Mouse (Mus musculus) cortical plate, adult 2 months (tissue): ENCODE results near the gene Naaa. TPM values are rescaled to one million over a fixed set of nuclear protein-coding genes. Genes with fewer than 3 reads are reported as not detected.

ENCODE experiments used
- H3K27ac ChIP-seq: fragments of 200-500 bp; 2 replicates; pipeline ENCODE4 v1.5.1; 2012; ENCODE audit warnings: low read length, control low read depth, inconsistent platforms; ENCODE audit not compliant: insufficient read depth
- H3K4me1 ChIP-seq: fragments of 200-500 bp; 2 replicates; pipeline ENCODE4 v1.6.1; 2011; ENCODE audit warnings: low read length; ENCODE audit not compliant: control insufficient read depth, insufficient read depth
- H3K4me3 ChIP-seq: fragments of 200-500 bp; 2 replicates; pipeline ENCODE4 v1.5.1; 2011; ENCODE audit warnings: mild to moderate bottlenecking, low read length, control low read depth; ENCODE audit not compliant: insufficient read depth
- CTCF ChIP-seq: fragments of 200-500 bp; IDR thresholded peaks from 2 replicates; pipeline ENCODE4 v1.5.1; 2011; ENCODE audit warnings: mild to moderate bottlenecking, control low read depth, low read length; ENCODE audit not compliant: insufficient read depth; ENCODE audit errors: extremely low read depth
- POLR2A ChIP-seq: fragments of 200-500 bp; IDR thresholded peaks from 2 replicates; pipeline ENCODE4 v1.6.1; 2011; ENCODE audit warnings: mild to moderate bottlenecking, low read length, control low read depth; ENCODE audit not compliant: insufficient read depth; ENCODE audit errors: extremely low read depth
- polyA plus RNA-seq: library from polyadenylated mRNA; depleted of rRNA; stranded (reverse); fragments of >200 nt; gene quantifications from 2 replicates; pipeline ENCODE4 v1.2.3, GENCODE M21; 2012

Gene Naaa
- polyA plus RNA-seq, 1 experiment = 48.7 TPM

DNA sequence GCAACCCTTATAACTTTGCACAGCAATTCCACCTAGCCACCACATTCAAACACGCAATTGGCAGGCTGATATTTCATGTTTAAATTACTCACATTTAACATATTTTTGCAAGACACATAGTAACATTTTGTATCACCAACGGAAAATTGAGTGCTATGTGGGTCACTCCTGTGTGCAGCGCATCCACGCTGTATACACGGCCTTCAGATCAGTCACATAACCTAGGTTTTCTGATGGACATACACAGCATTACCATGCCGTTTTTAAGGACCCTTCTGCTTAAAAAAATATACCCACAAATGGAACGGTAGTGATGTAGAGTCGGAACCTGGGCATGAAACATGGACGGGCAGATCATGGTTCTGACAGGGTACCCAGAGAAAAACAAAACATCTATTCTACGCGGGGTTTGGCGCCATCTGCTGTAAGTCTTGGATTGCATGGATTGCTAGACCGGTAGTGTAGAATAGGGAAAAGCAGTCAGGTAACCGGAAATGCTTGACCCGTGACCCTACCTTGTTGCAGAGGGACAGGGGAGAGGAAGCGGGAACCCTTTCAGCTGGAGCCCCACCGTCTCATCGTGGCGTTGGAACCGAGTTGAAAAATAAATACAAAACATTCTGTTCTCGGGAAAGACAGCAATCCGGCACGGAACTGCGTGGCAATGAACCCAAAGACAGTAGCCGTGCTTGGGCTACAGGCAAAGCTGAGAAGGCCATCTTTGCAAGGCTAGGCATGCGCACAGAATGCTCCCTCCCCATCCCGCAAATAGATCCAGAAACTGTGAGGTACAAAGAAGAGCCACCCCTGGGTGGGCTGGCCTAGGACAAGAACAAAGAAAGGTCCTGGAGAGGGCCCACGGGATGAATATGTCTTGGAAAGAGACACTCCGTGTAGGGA is 38.4 kb downstream of the Naaa start:
- no peak overlapping the region for H3K27ac ChIP-seq
- TF ChIP-seq CTCF (peak; percentile 69), POLR2A (no peak)
- no peaks in the 10 kb centered on the region for H3K4me1 ChIP-seq
- H3K4me3 ChIP-seq = peak overlapping the region; percentile 12; the same call in 1 of the 2 replicates

DNA sequence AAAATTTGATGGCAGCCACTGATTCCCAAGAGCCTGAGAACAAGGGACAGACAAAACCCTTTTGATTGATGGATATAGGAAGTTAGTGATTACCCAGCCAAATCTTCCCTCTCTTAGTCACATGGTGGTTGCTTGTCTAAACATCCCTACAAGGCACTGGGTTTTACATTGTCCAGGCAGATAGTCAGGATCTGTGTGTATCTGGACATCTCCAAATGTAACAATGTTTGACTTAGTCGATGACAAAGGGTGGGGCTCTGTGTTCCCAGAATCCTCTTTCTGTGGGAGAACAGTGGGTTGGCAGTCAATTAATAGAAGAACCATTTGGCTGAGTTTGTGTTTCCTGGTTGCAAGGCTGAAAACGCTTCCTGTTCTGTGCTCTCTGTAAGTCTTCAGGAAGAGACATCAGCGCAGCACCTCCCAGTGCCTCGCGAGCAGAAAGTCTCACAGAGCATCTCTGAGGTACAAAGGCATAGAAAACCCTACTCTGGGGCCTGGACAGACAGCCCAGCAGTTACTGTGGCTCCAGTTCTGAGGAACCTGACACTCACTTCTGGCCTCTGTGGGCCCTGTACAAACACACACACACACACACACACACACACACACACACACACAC is 42.9 kb downstream of the Naaa start:
- no peak overlapping the region for H3K27ac ChIP-seq
- no peak overlapping the region for H3K4me3 ChIP-seq
- TF ChIP-seq CTCF (no peak), POLR2A (no peak)
- no peaks in the 10 kb centered on the region for H3K4me1 ChIP-seq

DNA sequence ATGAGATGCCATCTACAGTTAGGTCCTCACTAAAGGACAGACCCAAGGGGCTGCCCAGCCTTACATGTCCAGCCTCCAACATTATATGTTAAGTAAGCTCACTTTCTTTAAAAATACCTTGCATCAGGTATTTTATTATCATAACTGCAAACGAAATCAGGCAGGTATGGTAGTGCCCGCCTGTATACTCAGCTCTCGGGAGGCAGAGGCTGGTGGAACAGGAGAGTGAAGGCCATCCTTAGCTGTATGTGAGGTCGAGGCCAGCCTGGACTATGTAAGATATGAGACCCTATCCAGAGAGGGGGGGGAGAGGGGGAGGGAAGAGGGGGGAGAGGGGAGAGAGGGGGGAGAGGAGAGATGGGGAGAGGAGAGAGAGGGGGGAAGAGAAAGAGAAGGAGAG is 44.6 kb downstream of the Naaa start:
- Histone ChIP-seq H3K4me1 (no peaks in the 10 kb centered on the region), H3K27ac (no peak overlapping the region), H3K4me3 (no peak overlapping the region)
- TF ChIP-seq POLR2A (no peak), CTCF (no peak)

DNA sequence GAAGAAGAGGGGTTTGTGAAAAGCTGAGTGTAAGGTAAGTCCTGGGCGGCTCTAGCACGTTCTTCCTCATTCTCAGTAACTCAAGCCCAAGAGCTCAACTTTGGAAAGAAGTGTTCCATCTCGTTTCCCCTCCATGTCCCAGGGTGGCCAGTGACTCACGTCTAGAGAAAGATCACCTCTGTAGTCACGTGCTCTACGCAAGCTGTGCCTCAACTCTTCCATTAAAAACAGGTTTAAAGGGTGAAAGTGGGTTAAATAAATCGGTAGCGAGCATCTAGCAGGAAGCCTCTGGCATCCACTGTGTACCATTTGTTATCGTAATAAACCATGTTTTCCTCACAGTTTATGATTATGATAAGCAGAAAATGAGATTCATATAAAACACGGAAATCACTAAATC is 46.1 kb downstream of the Naaa start:
- TF ChIP-seq CTCF (no peak), POLR2A (no peak)
- no peak overlapping the region for H3K27ac ChIP-seq
- no peaks in the 10 kb centered on the region for H3K4me1 ChIP-seq
- H3K4me3 ChIP-seq = no peak overlapping the region

DNA sequence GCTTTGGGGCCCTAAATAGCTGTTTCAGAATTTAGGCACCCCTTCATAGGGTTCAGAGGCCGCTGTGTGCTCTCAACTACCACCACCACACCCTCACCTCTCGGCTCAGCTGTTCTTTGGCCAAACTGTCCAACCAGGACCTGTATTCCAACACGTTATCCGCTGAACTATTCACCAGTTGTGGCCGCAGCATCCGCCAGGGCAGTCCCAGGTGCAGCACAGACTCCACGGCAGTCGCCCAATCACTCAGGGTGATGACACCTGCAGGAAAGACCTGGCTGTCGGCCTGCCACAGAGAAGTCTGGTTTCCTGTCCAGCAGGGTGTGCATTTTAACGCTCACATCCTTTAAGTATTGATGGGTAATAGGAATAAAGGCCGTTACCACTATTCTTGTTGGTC is 47.7 kb downstream of the Naaa start:
- Histone ChIP-seq H3K4me1 (no peaks in the 10 kb centered on the region), H3K4me3 (no peak overlapping the region), H3K27ac (no peak overlapping the region)
- TF ChIP-seq POLR2A (no peak), CTCF (no peak)

DNA sequence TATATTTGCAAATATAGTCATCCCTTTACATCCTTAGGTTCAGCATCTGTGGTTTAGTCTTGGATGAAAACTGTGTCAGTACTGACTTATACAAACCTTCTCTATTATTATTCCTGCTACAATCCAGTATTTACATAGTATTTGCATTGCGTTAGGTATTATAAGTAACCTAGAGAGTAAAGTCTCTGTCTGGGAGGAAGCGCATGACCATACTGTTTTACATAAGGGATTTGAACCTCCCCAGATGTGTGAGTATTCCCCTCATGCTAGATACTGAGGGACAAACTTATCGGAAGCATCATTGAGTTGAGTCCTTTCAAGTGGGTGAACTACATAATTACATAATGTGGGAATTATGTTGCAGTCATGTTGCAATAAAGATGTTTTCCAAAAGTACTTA is 48.5 kb downstream of the Naaa start:
- H3K27ac ChIP-seq = no peak overlapping the region
- no peaks in the 10 kb centered on the region for H3K4me1 ChIP-seq
- TF ChIP-seq CTCF (no peak), POLR2A (no peak)
- no peak overlapping the region for H3K4me3 ChIP-seq

DNA sequence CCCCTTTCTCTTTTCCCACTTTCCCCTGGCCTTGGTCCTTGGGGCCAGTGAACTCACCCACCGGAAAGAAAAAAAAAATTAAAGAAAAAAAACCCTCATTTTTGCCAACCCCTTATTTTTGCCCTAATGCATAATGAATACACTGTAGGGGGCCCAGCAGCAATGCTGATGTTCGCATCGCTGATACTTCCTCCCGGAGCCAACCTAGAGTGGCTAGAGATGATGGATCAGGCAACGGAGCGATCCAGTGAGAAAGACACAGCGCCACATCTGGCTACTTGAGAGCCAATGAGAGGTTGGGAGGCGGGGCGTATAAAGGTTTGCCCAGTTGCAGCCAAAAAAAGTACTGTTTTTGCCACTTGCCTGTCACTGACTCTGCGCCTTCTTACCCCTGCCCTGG is 49.2 kb downstream of the Naaa start:
- Histone ChIP-seq H3K4me1 (no peaks in the 10 kb centered on the region), H3K4me3 (no peak overlapping the region), H3K27ac (no peak overlapping the region)
- TF ChIP-seq CTCF = no peak

DNA sequence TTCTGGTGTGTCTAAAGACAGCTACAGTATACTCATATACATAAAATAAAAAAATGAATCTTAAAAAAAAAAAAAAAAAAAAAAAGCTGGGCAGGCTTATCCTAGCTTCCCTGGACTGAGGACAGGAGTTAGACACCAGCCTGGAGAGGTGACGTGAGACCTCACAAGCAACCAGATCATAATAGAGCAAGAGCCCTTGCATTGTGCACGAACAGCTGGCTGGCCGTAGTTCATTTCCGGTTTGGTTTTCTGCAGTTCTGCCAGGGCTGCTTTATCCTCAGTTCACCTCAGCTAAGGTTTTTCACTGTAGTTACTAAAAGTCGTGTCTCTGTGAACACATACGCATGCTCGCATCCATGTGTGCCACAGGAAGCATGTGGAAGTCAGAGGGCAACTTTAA is 50.2 kb downstream of the Naaa start:
- H3K4me1 ChIP-seq = no peaks in the 10 kb centered on the region
- TF ChIP-seq POLR2A (no peak), CTCF (no peak)

DNA sequence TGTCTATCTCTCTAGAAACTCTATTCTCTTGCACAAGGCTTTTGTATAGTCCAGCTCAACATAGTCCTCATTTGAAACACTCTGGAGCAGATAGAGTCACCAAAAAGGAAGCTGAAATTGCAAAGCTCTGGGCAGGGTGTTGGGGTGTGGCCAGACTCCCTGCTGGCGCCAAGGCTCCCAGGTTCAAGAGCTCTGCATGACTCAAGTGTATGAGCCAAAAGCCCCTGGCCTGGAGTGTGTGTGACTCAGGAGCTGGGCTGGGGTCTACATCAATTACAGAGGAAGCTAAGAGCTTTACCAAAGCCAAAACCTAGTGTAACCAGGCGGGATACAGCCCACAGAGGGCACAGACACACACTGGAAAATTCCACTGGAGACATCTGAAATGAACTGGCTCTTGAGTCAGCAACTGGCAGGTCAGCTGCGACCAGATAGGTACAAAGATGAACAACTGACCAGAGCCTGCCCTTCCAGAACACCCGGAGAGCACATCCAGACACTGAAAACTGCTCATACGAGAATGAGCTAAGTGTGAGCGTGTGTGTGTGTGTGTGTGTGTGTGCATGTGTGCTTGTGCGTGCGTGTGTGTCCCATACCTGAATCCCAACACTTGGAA is 57.6 kb downstream of the Naaa start:
- TF ChIP-seq CTCF (no peak), POLR2A (no peak)
- Histone ChIP-seq H3K4me3 (no peak overlapping the region), H3K27ac (no peak overlapping the region), H3K4me1 (no peaks in the 10 kb centered on the region)

More for the DNA sequence above, 50.2 kb downstream of the Naaa start:
- H3K27ac ChIP-seq = no peak overlapping the region
- no peak overlapping the region for H3K4me3 ChIP-seq

DNA sequence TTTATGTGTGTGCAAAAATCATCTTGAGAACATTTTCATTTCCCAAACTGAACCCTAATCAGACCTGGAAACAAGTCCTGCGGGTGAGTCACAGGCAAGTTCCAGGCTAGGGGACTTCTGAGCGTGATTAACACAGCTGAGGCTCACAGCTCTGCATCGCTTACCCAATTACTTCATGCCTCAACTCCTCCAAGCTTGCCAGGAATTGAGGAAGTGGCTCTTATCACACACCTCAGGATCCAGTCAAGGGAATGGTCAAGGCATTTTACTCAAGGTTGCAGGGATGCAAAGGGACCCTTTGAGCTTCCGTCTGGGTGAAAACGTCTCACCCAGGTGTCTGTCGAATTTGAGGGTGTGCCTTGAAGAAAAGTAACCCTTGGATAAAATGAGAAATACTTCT is 58.1 kb downstream of the Naaa start:
- H3K4me3 ChIP-seq = no peak overlapping the region
- H3K27ac ChIP-seq = no peak overlapping the region
- no peaks in the 10 kb centered on the region for H3K4me1 ChIP-seq
- no peak for TF ChIP-seq POLR2A
- no peak for TF ChIP-seq CTCF
